Mouse (Mus musculus) heart, embryonic 14.5 days (tissue): Measurements from ENCODE around the gene Myo10. TPM values are rescaled to one million over a fixed set of nuclear protein-coding genes. Genes with fewer than 3 reads are reported as not detected.

Experiments
- ATAC-seq: fragments of 200-750 bp; cut with Nextera tagmentation; 2 replicates; pipeline ENCODE4 v1.8.0; 2017; ENCODE audit warnings: low read depth, moderate TSS enrichment; ENCODE audit not compliant: insufficient number of reproducible peaks, insufficient read depth, low FRiP score
- H3K27ac ChIP-seq, 2 experiments: fragments of 200-500 bp in 1 of 2; fragments of 300-500 bp in 1 of 2; sonication (generic) in 1 of 2; replicated peaks in 1 of 2; 2 replicates each; pipeline ENCODE4 v1.5.1; 2012 to 2014; ENCODE audit warnings: low read depth in 2 of 2, low read length in 2 of 2, control low read depth in 1 of 2, mild to moderate bottlenecking in 1 of 2, mixed read lengths in 1 of 2; ENCODE audit not compliant: control insufficient read depth in 1 of 2, insufficient read depth in 1 of 2
- H3K27me3 ChIP-seq: fragments of 300-500 bp; sonication (generic); 2 replicates; pipeline ENCODE4 v1.6.1; 2014; ENCODE audit warnings: mild to moderate bottlenecking, low read length, control low read depth; ENCODE audit not compliant: control insufficient read depth, insufficient read depth
- H3K36me3 ChIP-seq: fragments of 300-500 bp; sonication (generic); 2 replicates; pipeline ENCODE4 v1.6.1; 2014; ENCODE audit warnings: mild to moderate bottlenecking, control low read depth, low read length, mixed read lengths; ENCODE audit not compliant: control insufficient read depth, insufficient read depth
- H3K4me1 ChIP-seq, 2 experiments: fragments of 200-500 bp in 1 of 2; fragments of 300-500 bp in 1 of 2; sonication (generic) in 1 of 2; 2 replicates each; pipeline ENCODE4 v1.6.1; 2012 to 2014; ENCODE audit warnings: low read length in 2 of 2, control low read depth in 1 of 2, mixed read lengths in 1 of 2; ENCODE audit not compliant: control insufficient read depth in 2 of 2, insufficient read depth in 2 of 2
- H3K4me2 ChIP-seq: fragments of 300-500 bp; sonication (generic); 2 replicates; pipeline ENCODE4 v1.6.1; 2014; ENCODE audit warnings: mild to moderate bottlenecking, low read length
- H3K4me3 ChIP-seq, 2 experiments: fragments of 200-500 bp in 1 of 2; fragments of 300-500 bp in 1 of 2; sonication (generic) in 1 of 2; 2 replicates each; pipeline ENCODE4 v1.5.1; 2012 to 2014; ENCODE audit warnings: low read length in 2 of 2, mild to moderate bottlenecking in 2 of 2, control low read depth in 1 of 2, low read depth in 1 of 2, moderate library complexity in 1 of 2; ENCODE audit not compliant: control insufficient read depth in 1 of 2, insufficient read depth in 1 of 2
- H3K9ac ChIP-seq: fragments of 300-500 bp; sonication (generic); 2 replicates; pipeline ENCODE4 v1.6.1; 2014; ENCODE audit warnings: mild to moderate bottlenecking, low read length
- H3K9me3 ChIP-seq: fragments of 300-500 bp; sonication (generic); 2 replicates; pipeline ENCODE4 v1.6.1; 2016; ENCODE audit warnings: low read length, control low read depth; ENCODE audit not compliant: control insufficient read depth
- WGBS: fragments of 180-500 bp; shearing (Covaris S2); extraction: QIAGEN DNeasy Blood & Tissue Kit; methylation state at CpG from one replicate; pipeline ENCODE4 v1.1.7; 2014; 5-methylcytosine and 5-hydroxymethylcytosine counted together
- polyA plus RNA-seq: library from polyadenylated mRNA; unstranded; fragments of >200 nt; fragmentation: Nextera tagmentation; extraction: Ambion mirVana; gene quantifications from 2 replicates; pipeline ENCODE4 v1.2.1, GENCODE M21; 2014

Gene Myo10
- polyA plus RNA-seq, 1 experiment from 2014 or later, result 12.6 TPM

DNA sequence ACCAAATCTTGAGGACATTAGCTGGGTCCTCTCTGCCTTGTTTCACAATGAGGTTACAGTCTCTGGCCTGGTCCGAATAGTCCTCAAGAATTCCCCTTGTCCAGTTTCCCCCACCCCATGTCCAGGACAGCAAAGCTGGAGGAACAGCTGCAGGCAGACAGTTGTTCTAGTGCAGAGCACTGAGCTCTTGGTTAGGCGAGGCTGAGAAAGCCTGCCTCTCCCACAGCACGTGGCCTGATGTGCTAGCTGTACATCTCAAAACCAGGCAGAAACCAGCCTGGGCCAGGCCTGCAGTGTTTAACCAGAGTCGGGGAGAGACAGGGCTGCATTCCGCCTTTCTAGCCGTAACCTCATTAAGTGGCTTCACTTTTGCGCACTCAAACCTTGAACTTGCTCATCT is 4.7 kb downstream of the Myo10 start:
- Histone ChIP-seq H3K27me3 (no peaks in the 10 kb centered on the region), H3K27ac (no peak overlapping the region), H3K4me2 (no peak overlapping the region), H3K36me3 (no peaks in the 10 kb centered on the region), H3K9ac (no peak overlapping the region), H3K4me3 (no peak overlapping the region), H3K9me3 (no peaks in the 10 kb centered on the region), H3K4me1 (peaks cover 2 to 3% of the 10 kb centered on the region in 2 experiments; a peak in 2 of 4 replicates)
- WGBS, result 79% methylated on average over 7 of the region's 7 CpGs
- no peak for ATAC-seq

DNA sequence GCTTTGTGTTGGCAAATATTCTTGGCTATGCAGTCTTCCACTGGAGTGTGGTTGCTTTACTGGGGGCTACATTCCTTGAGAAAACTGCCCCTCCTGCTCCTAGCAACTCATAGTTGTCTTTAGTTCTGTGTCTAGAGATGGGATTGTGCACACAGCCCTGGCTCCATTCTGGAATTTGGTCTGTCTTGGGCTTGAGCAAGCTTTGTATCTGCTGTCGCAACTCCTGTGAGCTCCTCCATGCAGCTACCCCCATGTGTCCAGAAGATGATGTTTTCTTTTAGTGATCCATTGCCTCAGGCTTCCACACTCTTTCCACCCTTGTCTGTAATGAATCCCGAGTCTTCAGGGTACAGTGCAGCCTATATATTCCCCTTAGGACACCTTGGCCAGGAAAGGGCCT is 5.9 kb downstream of the Myo10 start:
- no peaks in the 10 kb centered on the region for H3K27me3 ChIP-seq
- WGBS, result 89% methylated on average over 2 of the region's 2 CpGs
- H3K4me2 ChIP-seq, result no peak overlapping the region
- ATAC-seq, result no peak
- no peaks in the 10 kb centered on the region for H3K36me3 ChIP-seq
- no peak overlapping the region for H3K27ac ChIP-seq
- H3K4me1 ChIP-seq, result peaks cover 7 to 8% of the 10 kb centered on the region in 2 experiments; a peak in 2 of 4 replicates
- H3K4me3 ChIP-seq, result no peak overlapping the region
- no peaks in the 10 kb centered on the region for H3K9me3 ChIP-seq
- H3K9ac ChIP-seq, result no peak overlapping the region

DNA sequence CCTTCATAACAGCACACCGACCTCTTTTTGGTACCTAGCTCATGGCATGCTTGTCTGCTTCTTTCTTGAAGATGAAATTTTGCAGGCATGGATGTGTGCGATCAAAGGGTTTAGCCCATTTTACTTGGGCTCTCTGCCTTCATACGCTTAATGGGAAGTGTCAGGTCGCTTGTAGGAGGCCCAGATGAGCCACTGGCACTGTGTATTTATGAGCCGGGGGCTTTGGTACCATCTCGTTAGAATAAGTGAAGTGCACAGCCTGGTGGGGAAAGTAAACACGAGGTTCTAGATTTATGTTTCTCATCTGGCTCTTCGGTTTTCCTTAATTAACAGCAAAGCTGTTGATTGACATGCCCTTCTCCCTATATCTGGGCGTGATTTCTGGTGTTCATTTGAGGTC is 8.4 kb downstream of the Myo10 start:
- peaks cover 5% of the 10 kb centered on the region in 2 experiments; a peak in 2 of 4 replicates for H3K4me1 ChIP-seq
- no peak overlapping the region for H3K9ac ChIP-seq
- WGBS, result 82% methylated on average over 9 of the region's 9 CpGs
- no peaks in the 10 kb centered on the region for H3K27me3 ChIP-seq
- H3K4me3 ChIP-seq, result no peak overlapping the region
- no peak overlapping the region for H3K4me2 ChIP-seq
- no peaks in the 10 kb centered on the region for H3K36me3 ChIP-seq
- ATAC-seq, result no peak
- H3K9me3 ChIP-seq, result no peaks in the 10 kb centered on the region
- H3K27ac ChIP-seq, result no peak overlapping the region

DNA sequence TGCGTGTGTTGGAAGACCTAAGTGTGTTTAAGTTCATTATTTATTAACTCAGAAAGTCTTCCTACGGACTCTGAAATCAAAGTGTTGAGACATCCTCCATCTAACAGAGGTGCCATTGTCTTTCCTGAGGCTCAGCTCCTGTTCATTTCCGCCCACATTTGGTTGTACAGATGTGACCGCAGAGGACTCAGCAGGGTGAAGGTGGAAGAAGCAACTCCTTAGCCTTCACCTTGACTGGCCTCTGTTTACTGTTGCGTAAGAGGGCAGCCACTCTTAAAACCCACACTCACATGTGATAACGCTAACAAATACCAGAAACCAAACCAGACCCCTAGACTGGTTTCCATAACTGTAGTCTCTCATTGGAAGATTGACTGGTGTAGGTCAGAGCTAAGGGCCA is 9.0 kb downstream of the Myo10 start:
- Histone ChIP-seq H3K36me3 (no peaks in the 10 kb centered on the region), H3K4me2 (no peak overlapping the region), H3K27ac (no peak overlapping the region), H3K9ac (no peak overlapping the region), H3K4me1 (peaks cover 5% of the 10 kb centered on the region in 2 experiments; a peak in 2 of 4 replicates), H3K4me3 (no peak overlapping the region), H3K27me3 (no peaks in the 10 kb centered on the region), H3K9me3 (no peaks in the 10 kb centered on the region)
- no peak for ATAC-seq
- 90% methylated on average over 6 of the region's 6 CpGs for WGBS

DNA sequence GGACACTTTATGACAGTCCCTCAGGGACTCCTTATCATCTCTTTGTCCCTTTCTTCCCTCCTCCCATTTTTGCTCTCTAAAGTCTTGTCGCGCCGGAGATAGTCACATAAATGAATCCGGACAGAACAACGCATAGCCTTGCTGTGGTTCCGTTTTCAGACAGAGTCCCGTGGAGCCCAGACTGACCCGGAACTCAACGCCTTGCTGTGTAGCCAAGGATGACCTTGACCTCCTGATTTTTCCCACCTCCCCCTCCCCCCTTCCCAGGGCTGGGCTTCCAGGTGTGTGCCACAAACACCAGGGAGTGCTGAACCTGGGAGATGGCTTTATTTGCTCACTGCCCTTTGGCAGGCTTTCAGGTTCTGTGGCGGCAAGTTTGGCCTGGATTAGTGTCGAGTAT is 10.6 kb downstream of the Myo10 start:
- Histone ChIP-seq H3K27me3 (no peaks in the 10 kb centered on the region), H3K27ac (no peak overlapping the region), H3K9ac (no peak overlapping the region), H3K4me1 (peaks cover 5 to 8% of the 10 kb centered on the region in 2 experiments; a peak in 2 of 4 replicates), H3K9me3 (no peaks in the 10 kb centered on the region), H3K36me3 (no peaks in the 10 kb centered on the region), H3K4me3 (no peak overlapping the region), H3K4me2 (no peak overlapping the region)
- ATAC-seq, result no peak
- WGBS, result 71% methylated on average over 11 of the region's 11 CpGs

DNA sequence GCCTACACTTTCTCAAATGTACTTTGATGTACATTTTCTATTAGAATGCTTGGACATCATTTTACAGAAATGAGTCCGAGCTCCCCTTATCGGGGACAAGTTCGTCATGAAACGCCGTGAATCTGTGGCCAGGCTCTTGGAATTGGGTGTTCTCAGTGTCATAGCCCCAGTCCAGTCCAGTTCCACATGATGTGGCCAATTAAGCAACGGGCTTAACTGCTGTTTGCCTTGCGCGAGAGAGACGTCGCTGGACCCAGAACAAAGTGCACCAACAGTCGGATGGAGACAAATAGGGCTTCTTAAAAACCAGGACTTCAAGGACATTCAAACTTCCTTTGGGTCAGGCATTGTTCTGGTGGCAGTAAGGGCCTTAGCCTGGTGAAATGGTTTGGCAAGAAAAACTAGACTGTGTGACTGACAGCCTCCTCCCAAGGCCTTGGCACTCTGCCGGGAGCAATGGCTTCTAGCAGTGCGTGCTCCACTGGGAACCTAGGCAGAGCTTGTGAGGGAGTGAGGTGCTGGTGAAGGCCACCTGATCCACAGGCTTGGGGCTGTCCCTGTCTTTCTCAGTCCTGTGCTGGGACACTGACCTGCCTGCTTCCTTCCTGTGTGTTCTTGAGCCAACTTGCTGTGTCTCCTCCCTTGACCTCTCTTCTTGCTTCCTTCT is 11.5 kb downstream of the Myo10 start:
- ATAC-seq, result no peak
- Histone ChIP-seq H3K27ac (no peak overlapping the region), H3K9ac (no peak overlapping the region), H3K4me1 (peaks cover 8 to 9% of the 10 kb centered on the region in 2 experiments; a peak in 3 of 4 replicates), H3K9me3 (no peaks in the 10 kb centered on the region), H3K36me3 (no peaks in the 10 kb centered on the region), H3K4me2 (no peak overlapping the region), H3K4me3 (no peak overlapping the region), H3K27me3 (no peaks in the 10 kb centered on the region)
- 86% methylated on average over 13 of the region's 13 CpGs for WGBS

DNA sequence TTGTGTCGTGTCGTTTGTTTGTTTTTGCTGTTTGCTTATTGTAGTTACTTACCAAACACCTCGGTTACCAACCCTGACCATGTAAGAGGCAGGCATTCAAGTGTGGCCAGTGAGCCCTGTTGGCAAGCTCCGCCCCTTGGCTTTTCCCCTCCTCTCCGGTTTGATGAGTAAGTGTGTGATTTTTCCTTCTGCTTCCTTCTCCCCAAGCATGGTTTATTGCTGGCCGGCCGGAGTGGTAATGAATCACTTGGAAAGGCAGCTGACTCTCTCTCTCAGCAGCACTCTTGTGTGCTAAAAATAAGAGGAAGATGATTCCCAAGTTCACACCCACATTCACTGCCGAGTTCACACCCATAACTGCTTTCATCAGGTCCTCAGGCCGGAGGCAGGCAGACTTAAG is 15.4 kb downstream of the Myo10 start:
- peak overlapping the region; percentile 1 to 50; a peak in 2 of 4 replicates for H3K27ac ChIP-seq
- H3K4me2 ChIP-seq, result no peak overlapping the region
- no peaks in the 10 kb centered on the region for H3K9me3 ChIP-seq
- peaks cover 19 to 21% of the 10 kb centered on the region in 2 experiments for H3K4me1 ChIP-seq
- ATAC-seq, result no peak
- no peaks in the 10 kb centered on the region for H3K36me3 ChIP-seq
- no peak overlapping the region for H3K9ac ChIP-seq
- no peaks in the 10 kb centered on the region for H3K27me3 ChIP-seq
- WGBS, result 48% methylated on average over 9 of the region's 9 CpGs
- H3K4me3 ChIP-seq, result no peak overlapping the region

DNA sequence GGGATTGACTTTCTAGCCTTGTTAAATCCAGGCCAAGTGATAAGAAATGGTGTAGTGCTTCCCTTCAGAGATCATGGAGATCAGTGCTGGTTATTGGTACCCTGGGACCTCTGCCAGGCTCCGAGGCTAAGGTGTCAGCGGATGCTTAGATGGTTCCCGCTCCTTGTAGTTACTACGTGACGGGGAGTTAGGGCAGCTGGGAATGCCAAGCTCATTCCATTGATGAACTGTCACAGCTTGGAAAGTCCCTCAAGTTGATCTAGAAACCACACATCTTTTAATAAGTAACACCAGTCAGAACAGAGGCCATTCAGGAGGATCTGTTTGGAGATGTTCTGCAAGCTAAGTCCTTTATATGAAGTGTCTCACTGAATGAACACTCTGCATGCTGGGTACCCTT is 16.9 kb downstream of the Myo10 start:
- no peak for ATAC-seq
- Histone ChIP-seq H3K9ac (no peak overlapping the region), H3K4me1 (peaks cover 24% of the 10 kb centered on the region in 2 experiments), H3K4me3 (no peak overlapping the region), H3K36me3 (no peaks in the 10 kb centered on the region), H3K9me3 (no peaks in the 10 kb centered on the region), H3K4me2 (no peak overlapping the region), H3K27me3 (no peaks in the 10 kb centered on the region), H3K27ac (no peak overlapping the region)
- WGBS, result 59% methylated on average over 5 of the region's 5 CpGs
